Mouse (Mus musculus) myocyte (in vitro differentiated cells): ENCODE results near the gene Gdpd2.
A peak's percentile ranks its signal among the peaks of the same experiment; 100 is the strongest.

Experiments
- CEBPB ChIP-seq: IDR thresholded peaks from 2 replicates; pipeline ENCODE4 v1.6.1; 2011; ENCODE audit warnings: mild to moderate bottlenecking, moderate library complexity; ENCODE audit not compliant: poor library complexity, insufficient read depth, severe bottlenecking
- E2F4 ChIP-seq: IDR thresholded peaks from one replicate; pipeline ENCODE4 v1.6.1; 2011; ENCODE audit warnings: mild to moderate bottlenecking, control low read depth, moderate library complexity; ENCODE audit not compliant: insufficient read depth
- MAX ChIP-seq: IDR thresholded peaks from one replicate; pipeline ENCODE4 v1.6.1; 2011; ENCODE audit warnings: low read depth, mild to moderate bottlenecking, control low read depth
- MYOD1 ChIP-seq, 3 experiments: IDR thresholded peaks; one replicate each; pipeline ENCODE4 v1.6.1; 2011; ENCODE audit warnings: control low read depth in 2 of 3, low read depth in 2 of 3, mild to moderate bottlenecking in 2 of 3, moderate library complexity in 1 of 3; ENCODE audit not compliant: insufficient read length in 2 of 3, control insufficient read depth in 1 of 3
- MYOG ChIP-seq, 3 experiments: IDR thresholded peaks; one replicate each; pipeline ENCODE4 v1.6.1; 2011; ENCODE audit warnings: control low read depth in 2 of 3, low read depth in 2 of 3, mild to moderate bottlenecking in 2 of 3; ENCODE audit not compliant: insufficient read length in 2 of 3, control insufficient read depth in 1 of 3, insufficient read depth in 1 of 3
- POLR2A ChIP-seq: IDR thresholded peaks from one replicate; pipeline ENCODE4 v1.6.1; 2011; ENCODE audit warnings: low read depth, mild to moderate bottlenecking, control low read depth, moderate library complexity; ENCODE audit not compliant: insufficient read length
- POLR2AphosphoS2 ChIP-seq: IDR thresholded peaks from one replicate; pipeline ENCODE4 v1.6.1; 2011; ENCODE audit warnings: low read depth, control low read depth; ENCODE audit not compliant: insufficient read length
- REST ChIP-seq: IDR thresholded peaks from one replicate; pipeline ENCODE4 v1.6.1; 2011; ENCODE audit warnings: mild to moderate bottlenecking, control low read depth, moderate library complexity; ENCODE audit not compliant: insufficient read depth, insufficient read length
- SRF ChIP-seq: IDR thresholded peaks from one replicate; pipeline ENCODE4 v1.6.1; 2011; ENCODE audit warnings: low read depth; ENCODE audit not compliant: control insufficient read depth, insufficient read length
- TCF12 ChIP-seq: IDR thresholded peaks from one replicate; pipeline ENCODE4 v1.6.1; 2011; ENCODE audit warnings: mild to moderate bottlenecking, control low read depth; ENCODE audit not compliant: poor library complexity, insufficient read depth, severe bottlenecking
- TCF3 ChIP-seq: IDR thresholded peaks from one replicate; pipeline ENCODE4 v1.6.1; 2011; ENCODE audit warnings: low read depth, control low read depth; ENCODE audit not compliant: insufficient read length
- USF1 ChIP-seq: IDR thresholded peaks from one replicate; pipeline ENCODE4 v1.6.1; 2011; ENCODE audit warnings: low read depth, mild to moderate bottlenecking, control low read depth, moderate library complexity

DNA sequence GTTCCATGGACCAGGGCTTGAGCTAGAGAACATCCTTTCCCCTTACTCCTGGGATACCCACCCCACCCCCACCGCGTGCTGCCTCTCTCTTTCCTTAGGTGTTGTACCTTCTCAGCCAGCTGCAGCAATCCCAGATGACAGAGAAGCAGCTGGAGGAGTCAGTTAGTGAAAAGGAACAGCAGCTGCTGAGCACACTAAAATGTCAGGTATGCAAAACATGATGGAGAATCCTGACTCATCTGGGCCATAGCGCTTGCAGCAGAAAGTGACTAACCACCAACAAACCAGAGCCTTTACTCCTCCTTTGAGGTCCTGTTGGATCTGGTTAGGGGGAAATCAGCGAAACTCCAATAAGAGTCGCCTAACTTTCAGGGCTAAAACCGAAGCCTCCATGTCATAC is 13.5 kb upstream of the Gdpd2 start:
- TF ChIP-seq POLR2A (no peak), USF1 (no peak), CEBPB (no peak), TCF12 (peak; percentile 39), MAX (no peak), MYOD1 (IDR thresholded peaks at IDR 0.05; ENCODE audit: control insufficient read depth in 1 of 3, insufficient read length in 2 of 3, low read depth in 2 of 3) (peak; percentile 54 to 85 (median 77)), E2F4 (no peak), POLR2AphosphoS2 (no peak), REST (no peak), MYOG (IDR thresholded peaks at IDR 0.05; ENCODE audit: control insufficient read depth in 1 of 3, insufficient read depth in 1 of 3, insufficient read length in 2 of 3, low read depth in 2 of 3) (peak in 1 of 3 experiments; percentile 55), SRF (no peak), TCF3 (no peak)
